Mouse (Mus musculus) hindbrain, embryonic 11.5 days (tissue): ENCODE measurements around the gene Scamp2. TPM values are rescaled to one million over a fixed set of nuclear protein-coding genes. Genes with fewer than 3 reads are reported as not detected.

Experiments used
- ATAC-seq: fragments of 200-750 bp; cut with Nextera tagmentation; 2 replicates; pipeline ENCODE4 v1.8.0; 2017; ENCODE audit warnings: mild to moderate bottlenecking, moderate TSS enrichment, moderate library complexity; ENCODE audit not compliant: low FRiP score
- DNase-seq: peaks from one replicate; pipeline ENCODE4 v3.0.0-alpha.2; 2015; ENCODE audit warnings: low spot score
- H3K27ac ChIP-seq: fragments of 300-500 bp; sonication (generic); 2 replicates; pipeline ENCODE4 v1.5.1; 2014; ENCODE audit warnings: mild to moderate bottlenecking, low read depth, low read length
- H3K27me3 ChIP-seq: fragments of 300-500 bp; sonication (generic); 2 replicates; pipeline ENCODE4 v1.6.1; 2014; ENCODE audit warnings: mild to moderate bottlenecking, low read length, moderate library complexity, mixed read lengths; ENCODE audit not compliant: control insufficient read depth, insufficient read depth
- H3K36me3 ChIP-seq: fragments of 300-500 bp; sonication (generic); 2 replicates; pipeline ENCODE4 v1.6.1; 2014; ENCODE audit warnings: mild to moderate bottlenecking, low read length, moderate library complexity, mixed read lengths; ENCODE audit not compliant: control insufficient read depth, insufficient read depth
- H3K4me1 ChIP-seq: fragments of 300-500 bp; sonication (generic); replicated peaks from 2 replicates; pipeline ENCODE4 v1.6.1; 2014; ENCODE audit warnings: low read length, mixed read lengths; ENCODE audit not compliant: control insufficient read depth, insufficient read depth
- H3K4me2 ChIP-seq: fragments of 300-500 bp; sonication (generic); replicated peaks from 2 replicates; pipeline ENCODE4 v1.6.1; 2014; ENCODE audit warnings: mild to moderate bottlenecking, low read depth, low read length
- H3K4me3 ChIP-seq: fragments of 300-500 bp; sonication (generic); 2 replicates; pipeline ENCODE4 v1.5.1; 2014; ENCODE audit warnings: low read depth, low read length
- H3K9ac ChIP-seq: fragments of 300-500 bp; sonication (generic); 2 replicates; pipeline ENCODE4 v1.6.1; 2014; ENCODE audit warnings: low read depth, low read length
- H3K9me3 ChIP-seq: fragments of 300-500 bp; sonication (generic); 2 replicates; pipeline ENCODE4 v1.6.1; 2016; ENCODE audit warnings: low read length; ENCODE audit not compliant: control insufficient read depth
- WGBS: fragments of 180-500 bp; shearing (Covaris S2); extraction: QIAGEN DNeasy Blood & Tissue Kit; methylation state at CpG from one replicate; pipeline ENCODE4 v1.1.7; 2014; 5-methylcytosine and 5-hydroxymethylcytosine counted together
- polyA plus RNA-seq: library from polyadenylated mRNA; unstranded; fragments of >200 nt; fragmentation: Nextera tagmentation; extraction: Ambion mirVana; gene quantifications from 2 replicates; pipeline ENCODE4 v1.2.1, GENCODE M21; 2014

The Scamp2 gene
- polyA plus RNA-seq, 1 experiment from 2014 or later, result 57.8 TPM

- ATAC-seq, result no peak
- 0 out of 2 replicates have a peak overlapping the region, but pooled peaks have one; percentile 36 for H3K27ac ChIP-seq
- H3K4me2 ChIP-seq, result no peak overlapping the region
- no peak for DNase-seq
- no peaks in the 10 kb centered on the region; the same call in 1 of the 2 replicates for H3K36me3 ChIP-seq
- H3K4me3 ChIP-seq, result no peak overlapping the region
- H3K9me3 ChIP-seq, result no peaks in the 10 kb centered on the region
- no peaks in the 10 kb centered on the region for H3K27me3 ChIP-seq
- WGBS, result 61% methylated on average over 6 of the region's 6 CpGs
- H3K9ac ChIP-seq, result no peak overlapping the region
- H3K4me1 ChIP-seq, result peaks cover 18% of the 10 kb centered on the region
Measured at GRCm38 (mm10) chr9:57637741-57638322, 77.1 kb downstream of the Scamp2 start.

Other genes with a start within 250 kb of the Scamp2 start
- gene Ppcdc, start 120.8 kb upstream of the Scamp2 start, polyA plus RNA-seq, result 16.5 and 19.8 TPM in 2 replicates
- 17.7 and 18.3 TPM in 2 replicates for gene Scamp5, start 92.9 kb upstream of the Scamp2 start, polyA plus RNA-seq
- 7.7 and 10.5 TPM in 2 replicates for gene Rpp25, start 56.9 kb upstream of the Scamp2 start, polyA plus RNA-seq
- 702 and 724 TPM in 2 replicates for gene Cox5a, start 39.7 kb upstream of the Scamp2 start, polyA plus RNA-seq
- 14.9 and 17.7 TPM in 2 replicates for gene Fam219b, start 23.4 kb upstream of the Scamp2 start, polyA plus RNA-seq
- gene Mpi, start 8.2 kb upstream of the Scamp2 start, polyA plus RNA-seq, result 50.0 and 52.7 TPM in 2 replicates
- 5.2 and 8.6 TPM in 2 replicates for gene Ulk3, start 28.5 kb downstream of the Scamp2 start, polyA plus RNA-seq
- gene Cplx3, start 45.3 kb downstream of the Scamp2 start, polyA plus RNA-seq, result 0.09 and 0.11 TPM in 2 replicates
- gene Lman1l, start 59.8 kb downstream of the Scamp2 start, polyA plus RNA-seq, result not detected in 2 replicates
- gene Csk, start 92.7 kb downstream of the Scamp2 start, polyA plus RNA-seq, result 29.4 and 30.7 TPM in 2 replicates
- not detected in 2 replicates for gene Cyp1a2, start 122.8 kb downstream of the Scamp2 start, polyA plus RNA-seq
- not detected in 2 replicates for gene Cyp1a1, start 127.0 kb downstream of the Scamp2 start, polyA plus RNA-seq
- 23.7 and 28.4 TPM in 2 replicates for gene Edc3, start 147.6 kb downstream of the Scamp2 start, polyA plus RNA-seq
- 83.8 and 91.4 TPM in 2 replicates for gene Clk3, start 204.9 kb downstream of the Scamp2 start, polyA plus RNA-seq